In genomic region chr15:93161924-93162910, GRCm38 (mm10) we compare ENCODE assay signal across 10 mouse cellular contexts.
A peak's percentile ranks its signal among the peaks of the same experiment; 100 is the strongest.
DNase-seq lines count a peak whose midpoint lies in the region; ATAC-seq and TF ChIP-seq lines count a peak whose summit lies in the region.
"Had no signal": no experiment of that assay in that cellular context is flagged by ENCODE, and none has a peak within 500 bp of the region (broad histone marks: within the 10 kb centered on the region; RNA-seq: fewer than 3 reads in every experiment).

No protein-coding gene starts in this region.

- no peak overlapping the region for H3K27ac ChIP-seq in gastrocnemius, adult 2 months
- peak overlapping the region; percentile 62 for H3K27ac ChIP-seq in heart, embryonic 13.5 days (replicated peaks)
- H3K27ac ChIP-seq: heart, adult 2 months had no signal

- H3K9me3 ChIP-seq in heart, embryonic 13.5 days = peaks cover 4% of the 10 kb centered on the region; the same call in 1 of the 2 replicates

- H3K27me3 ChIP-seq in heart, embryonic 13.5 days (replicated peaks) = no peaks in the 10 kb centered on the region
- H3K27me3 ChIP-seq: CH12.LX had no signal

- WGBS in heart, embryonic 13.5 days = 67% methylated on average over 25 of the region's 25 CpGs

- no peak overlapping the region for H3K9ac ChIP-seq in heart, embryonic 13.5 days

- no peaks in the 10 kb centered on the region for H3K36me3 ChIP-seq in heart, embryonic 13.5 days

- no peak for ATAC-seq in heart, embryonic 13.5 days (ENCODE audit: extremely low read depth, insufficient number of reproducible peaks, low FRiP score, low TSS enrichment)
- no peak for ATAC-seq in cerebellum, adult (ENCODE audit: insufficient number of reproducible peaks, low FRiP score, low TSS enrichment)

- no peaks in the 10 kb centered on the region; the same call in 1 of the 2 replicates for H3K4me1 ChIP-seq in heart, embryonic 13.5 days

- TF ChIP-seq CTCF in gastrocnemius, adult 2 months (IDR thresholded peaks at IDR 0.05) = no peak

- intact Hi-C loops in gastrocnemius, adult 2 months (cut with DNase I) = no loop called here
- intact Hi-C loops in gastrocnemius, postnatal 14 days (cut with DNase I; ENCODE audit: low total_unique reads) = no loop called here

- no peak for DNase-seq in gastrocnemius, adult 2 months
- DNase-seq in gastrocnemius, postnatal 14 days = no peak
- peak; percentile 92 for DNase-seq in Muller cell, postnatal 12 days (ENCODE audit: inconsistent ontology term)
- DNase-seq in lung, postnatal 4 days = peak; percentile 10 to 35
- DNase-seq in thymus, postnatal 14 days = no peak
- DNase-seq in cerebellum, adult 18-20 months = no peak

- peak overlapping the region; percentile 13; the same call in 1 of the 2 replicates for H3K4me2 ChIP-seq in heart, embryonic 13.5 days

- H3K4me3 ChIP-seq in gastrocnemius, adult 2 months = peak overlapping the region; percentile 47
- no peak overlapping the region for H3K4me3 ChIP-seq in heart, embryonic 13.5 days
- H3K4me3 ChIP-seq: heart, adult 2 months had no signal

Comparison
In these comparisons a context has a peak if more than half of its experiments do, and no peak if none do; other contexts are left out.
1. DNase-seq: peak in Muller cell, postnatal 12 days (single experiment) and lung, postnatal 4 days (2 of 2); none in gastrocnemius, adult 2 months (single experiment), gastrocnemius, postnatal 14 days (single experiment), thymus, postnatal 14 days (single experiment) and cerebellum, adult 18-20 months (0 of 2).